Mouse (Mus musculus) CH12.LX (cell line): ENCODE data around the gene Spic. TPM values are rescaled to one million over a fixed set of nuclear protein-coding genes. Genes with fewer than 3 reads are reported as not detected.
"Not testable (repeated sequence)": the region's sequence is repeated elsewhere in the genome, so short reads cannot be mapped to it uniquely, and the experiment has no call there.

ENCODE experiments used
- DNase-seq: peaks from one replicate; pipeline ENCODE4 v3.0.0-alpha.2; 2013; ENCODE audit errors: extremely low read depth
- H3K27ac ChIP-seq: 2 replicates; pipeline ENCODE4 v1.5.1; 2012; ENCODE audit warnings: low read depth, mild to moderate bottlenecking, control low read depth, moderate library complexity; ENCODE audit not compliant: insufficient read depth
- H3K27me3 ChIP-seq: replicated peaks from 2 replicates; pipeline ENCODE3; 2012; ENCODE audit warnings: inconsistent platforms
- H3K36me3 ChIP-seq, 2 experiments: replicated peaks in 1 of 2; 2 replicates each; pipeline versions ENCODE3 to v1.6.1; 2012; ENCODE audit warnings: inconsistent platforms in 1 of 2, low read length in 1 of 2, mild to moderate bottlenecking in 1 of 2, mixed read lengths in 1 of 2, moderate library complexity in 1 of 2; ENCODE audit not compliant: control insufficient read depth in 1 of 2, insufficient read depth in 1 of 2
- H3K4me1 ChIP-seq, 2 experiments: 2 replicates each; pipeline ENCODE4 v1.6.1; 2012; ENCODE audit warnings: inconsistent platforms in 1 of 2, moderate library complexity in 1 of 2; ENCODE audit not compliant: insufficient read depth in 2 of 2, control insufficient read depth in 1 of 2
- H3K4me2 ChIP-seq: 2 replicates; pipeline ENCODE4 v1.6.1; 2012; ENCODE audit warnings: low read depth, mild to moderate bottlenecking, control low read depth; ENCODE audit not compliant: poor library complexity, insufficient read depth, severe bottlenecking
- H3K4me3 ChIP-seq, 3 experiments: fragments of 150-350 bp in 1 of 3; sonication (generic) in 1 of 3; replicated peaks in 1 of 3; 2 replicates each; pipeline versions ENCODE3 to v1.5.1; 2011 to 2012; ENCODE audit warnings: low read depth in 2 of 3, low read length in 2 of 3, mild to moderate bottlenecking in 2 of 3, moderate library complexity in 2 of 3, control low read depth in 1 of 3, improper control_type of control experiment in 1 of 3, inconsistent platforms in 1 of 3, mixed read lengths in 1 of 3; ENCODE audit not compliant: poor library complexity in 1 of 3
- H3K79me2 ChIP-seq: replicated peaks from 2 replicates; pipeline ENCODE4 v1.6.1; 2012; ENCODE audit warnings: mild to moderate bottlenecking, moderate library complexity; ENCODE audit not compliant: control insufficient read depth, poor library complexity, insufficient read depth, severe bottlenecking; ENCODE audit errors: extremely low read depth
- H3K9ac ChIP-seq: 2 replicates; pipeline ENCODE4 v1.6.1; 2012; ENCODE audit warnings: low read depth, mild to moderate bottlenecking, control low read depth, moderate library complexity; ENCODE audit not compliant: insufficient read depth
- H3K9me3 ChIP-seq: replicated peaks from 2 replicates; pipeline ENCODE3; 2012; ENCODE audit warnings: low read length, inconsistent platforms, mixed read lengths
- BHLHE40 ChIP-seq: IDR thresholded peaks from 2 replicates; pipeline ENCODE4 v1.6.1; 2011; ENCODE audit warnings: mild to moderate bottlenecking, low read depth, low read length, improper control_type of control experiment
- CHD2 ChIP-seq: IDR thresholded peaks from 2 replicates; pipeline ENCODE4 v1.6.1; 2011; ENCODE audit warnings: low read length, improper control_type of control experiment
- CTCF ChIP-seq, 2 experiments: IDR thresholded peaks in 1 of 2; conservative IDR thresholded peaks in 1 of 2; 2 replicates each; pipeline ENCODE4 v1.5.1; 2011 to 2012; ENCODE audit warnings: low read depth in 2 of 2, low read length in 2 of 2, improper control_type of control experiment in 1 of 2, inconsistent platforms in 1 of 2, mild to moderate bottlenecking in 1 of 2, moderate library complexity in 1 of 2
- ELF1 ChIP-seq: IDR thresholded peaks from 2 replicates; pipeline ENCODE4 v1.6.1; 2014; ENCODE audit warnings: low read depth, mild to moderate bottlenecking, inconsistent platforms, low read length, improper control_type of control experiment
- ETS1 ChIP-seq: conservative IDR thresholded peaks from 2 replicates; pipeline ENCODE4 v1.6.1; 2012; ENCODE audit warnings: low read depth, mild to moderate bottlenecking, inconsistent platforms, low read length, improper control_type of control experiment, moderate library complexity
- IRF4 ChIP-seq: IDR thresholded peaks from 2 replicates; pipeline ENCODE4 v1.6.1; 2014; ENCODE audit warnings: low read depth, mild to moderate bottlenecking, inconsistent platforms, low read length, improper control_type of control experiment
- JUND ChIP-seq: conservative IDR thresholded peaks from 2 replicates; pipeline ENCODE4 v1.6.1; 2011; ENCODE audit warnings: low read depth, low read length, improper control_type of control experiment
- MXI1 ChIP-seq: IDR thresholded peaks from 2 replicates; pipeline ENCODE4 v1.6.1; 2011; ENCODE audit warnings: mild to moderate bottlenecking, low read depth, low read length, improper control_type of control experiment
- MYC ChIP-seq: IDR thresholded peaks from 2 replicates; pipeline ENCODE4 v1.6.1; 2011; ENCODE audit warnings: low read depth, mild to moderate bottlenecking, improper control_type of control experiment, low read length
- NRF1 ChIP-seq: IDR thresholded peaks from 2 replicates; pipeline ENCODE4 v1.6.1; 2014; ENCODE audit warnings: low read depth, mild to moderate bottlenecking, inconsistent platforms, low read length, improper control_type of control experiment, moderate library complexity
- PAX5 ChIP-seq: IDR thresholded peaks from 2 replicates; pipeline ENCODE4 v1.6.1; 2012; ENCODE audit warnings: low read length, inconsistent platforms, mixed read lengths
- POLR2AphosphoS2 ChIP-seq: IDR thresholded peaks from 2 replicates; pipeline ENCODE4 v1.6.1; 2011; ENCODE audit warnings: low read depth, low read length, improper control_type of control experiment
- RAD21 ChIP-seq: IDR thresholded peaks from 2 replicates; pipeline ENCODE4 v1.6.1; 2011; ENCODE audit warnings: low read depth, mild to moderate bottlenecking, low read length, improper control_type of control experiment, moderate library complexity
- SIN3A ChIP-seq: IDR thresholded peaks from 2 replicates; pipeline ENCODE4 v1.6.1; 2012; ENCODE audit warnings: low read length, improper control_type of control experiment, inconsistent platforms
- SMC3 ChIP-seq: IDR thresholded peaks from 2 replicates; pipeline ENCODE4 v1.6.1; 2011; ENCODE audit warnings: low read depth, low read length, improper control_type of control experiment
- TCF12 ChIP-seq: IDR thresholded peaks from 2 replicates; pipeline ENCODE4 v1.6.1; 2014; ENCODE audit warnings: low read depth, mild to moderate bottlenecking, inconsistent platforms, low read length, improper control_type of control experiment
- UBTF ChIP-seq: IDR thresholded peaks from 2 replicates; pipeline ENCODE4 v1.6.1; 2012; ENCODE audit warnings: low read depth, mild to moderate bottlenecking, inconsistent platforms, low read length, improper control_type of control experiment, moderate library complexity
- USF2 ChIP-seq: conservative IDR thresholded peaks from 2 replicates; pipeline ENCODE4 v1.6.1; 2011; ENCODE audit warnings: low read depth, low read length, improper control_type of control experiment
- ZC3H11A ChIP-seq: IDR thresholded peaks from 2 replicates; pipeline ENCODE4 v1.6.1; 2012; ENCODE audit warnings: low read depth, mild to moderate bottlenecking, inconsistent platforms, low read length, improper control_type of control experiment
- ZKSCAN1 ChIP-seq: IDR thresholded peaks from 2 replicates; pipeline ENCODE4 v1.6.1; 2012; ENCODE audit warnings: low read depth, inconsistent platforms, low read length, improper control_type of control experiment, borderline replicate concordance
- ZNF384 ChIP-seq: IDR thresholded peaks from 2 replicates; pipeline ENCODE4 v1.6.1; 2012; ENCODE audit warnings: low read depth, low read length, improper control_type of control experiment, inconsistent platforms
- dilution Hi-C: fragments of 300-500 bp; cut with MboI; formaldehyde crosslinking; loops from 2 replicates; pipeline ENCODE4 v1.14.3; 2020; ENCODE audit warnings: low sequenced_read_pairs; ENCODE audit not compliant: extremely low pct_unique_long_range_greater_than_20kb, extremely low pct_ligation_motif_present
- in situ Hi-C: fragments of 300-500 bp; cut with MboI; formaldehyde crosslinking; loops from 3 replicates; pipeline ENCODE4 v1.14.3; 2019; ENCODE audit warnings: low sequenced_read_pairs, low pct_ligation_motif_present, low pct_unique_long_range_greater_than_20kb, mixed read lengths
- polyA plus RNA-seq: library from polyadenylated mRNA; unstranded; fragments of >175 nt; gene quantifications from 2 replicates; pipeline ENCODE4 v1.2.1, GENCODE M21; 2012; ENCODE audit warnings: low read depth; ENCODE audit not compliant: insufficient read length
- total RNA-seq, 2 experiments: library from RNA; depleted of rRNA; stranded (reverse); fragments of 300-350 nt in 1 of 2; fragments of >200 nt in 1 of 2; gene quantifications; 2 replicates each; pipeline ENCODE4 v1.2.3; 2012 to 2014

The Spic gene
- total and polyA plus RNA-seq, 3 experiments = 0.13 to 1.3 (median 1.2) TPM

GRCm38 (mm10) chr10:88672123-88672522 lies 12.7 kb downstream of the Spic start:
- dilution Hi-C loops (no loop called here), in situ Hi-C loops (no loop called here)
- no peak overlapping the region for H3K4me2 ChIP-seq
- H3K27ac ChIP-seq = no peak overlapping the region
- H3K27me3 ChIP-seq = no peaks in the 10 kb centered on the region
- H3K4me1 ChIP-seq = no peaks in the 10 kb centered on the region
- TF ChIP-seq POLR2AphosphoS2 (no peak), USF2 (no peak), SIN3A (no peak), UBTF (no peak), RAD21 (no peak), ZNF384 (no peak), ZKSCAN1 (no peak), MXI1 (no peak), CHD2 (no peak), PAX5 (no peak), TCF12 (no peak)
- peaks cover 2% of the 10 kb centered on the region for H3K9me3 ChIP-seq
- no peak for DNase-seq
- no peak overlapping the region for H3K4me3 ChIP-seq
- no peaks in the 10 kb centered on the region for H3K36me3 ChIP-seq
- no peak overlapping the region for H3K9ac ChIP-seq
- no peaks in the 10 kb centered on the region for H3K79me2 ChIP-seq

- no peak for TF ChIP-seq JUND
- TF ChIP-seq IRF4 = 0 out of 2 replicates have a peak, but pooled peaks have one; percentile 23
- no peak for TF ChIP-seq NRF1
- TF ChIP-seq SMC3 = peak; percentile 83
- TF ChIP-seq MXI1 = no peak
- peak in 1 of 2 experiments; percentile 83; a peak in 2 of 4 replicates for TF ChIP-seq CTCF (conservative IDR thresholded peaks at IDR 0.05 in 1 of 2, IDR thresholded peaks at IDR 0.05 in 1 of 2; ENCODE audit: low read depth in 2 of 2, low read length in 2 of 2)
- no peak for TF ChIP-seq ETS1
- TF ChIP-seq ELF1 = no peak
- TF ChIP-seq RAD21 = peak; percentile 89
- no peak for TF ChIP-seq BHLHE40
- TF ChIP-seq PAX5 = no peak
- TF ChIP-seq MYC = no peak
- TF ChIP-seq ZKSCAN1 = no peak
- TF ChIP-seq ZC3H11A = peak; percentile 47; the same call in 1 of the 2 replicates
- Histone ChIP-seq H3K9me3 (peaks cover 2% of the 10 kb centered on the region), H3K4me1 (no peaks in the 10 kb centered on the region), H3K27me3 (no peaks in the 10 kb centered on the region), H3K36me3 (no peaks in the 10 kb centered on the region), H3K27ac (no peak overlapping the region), H3K4me2 (no peak overlapping the region), H3K79me2 (no peaks in the 10 kb centered on the region), H3K4me3 (no peak overlapping the region), H3K9ac (no peak overlapping the region)
- in situ Hi-C loops (no loop called here), dilution Hi-C loops (no loop called here)
- DNase-seq = peak; percentile 12
These were observed 15.1 kb downstream of the Spic start for GRCm38 (mm10) chr10:88669719-88670118.

GRCm38 (mm10) chr10:88663856-88664255 lies 21.0 kb downstream of the Spic start:
- H3K27ac ChIP-seq, H3K79me2 ChIP-seq, H3K4me3 ChIP-seq, in situ Hi-C loops, DNase-seq, H3K36me3 ChIP-seq, H3K9ac ChIP-seq, H3K27me3 ChIP-seq, H3K4me2 ChIP-seq, H3K4me1 ChIP-seq, H3K9me3 ChIP-seq, dilution Hi-C loops: not testable (repeated sequence)
